Mouse (Mus musculus) liver, embryonic 14.5 days (tissue): Measurements from ENCODE around the gene Cep95. TPM values are rescaled to one million over a fixed set of nuclear protein-coding genes. Genes with fewer than 3 reads are reported as not detected.
A peak's percentile ranks its signal among the peaks of the same experiment; 100 is the strongest.

Experiments
- ATAC-seq: fragments of 200-750 bp; cut with Nextera tagmentation; 2 replicates; pipeline ENCODE4 v1.8.0; 2017; ENCODE audit warnings: moderate number of reproducible peaks, mild to moderate bottlenecking, moderate library complexity; ENCODE audit not compliant: insufficient read depth
- DNase-seq, 3 experiments: peaks; one replicate each; pipeline ENCODE4 v3.0.0-alpha.2; 2012 to 2013; ENCODE audit warnings: low read depth in 3 of 3, low spot score in 3 of 3
- H3K27ac ChIP-seq: fragments of 300-500 bp; sonication (generic); 2 replicates; pipeline ENCODE4 v1.5.1; 2014; ENCODE audit warnings: moderate library complexity, mild to moderate bottlenecking, control low read depth, inconsistent platforms
- H3K27me3 ChIP-seq: fragments of 300-500 bp; sonication (generic); 2 replicates; pipeline ENCODE4 v1.6.1; 2014; ENCODE audit warnings: mild to moderate bottlenecking, low read length, moderate library complexity; ENCODE audit not compliant: control insufficient read depth, insufficient read depth
- H3K36me3 ChIP-seq: fragments of 300-500 bp; sonication (generic); replicated peaks from 2 replicates; pipeline ENCODE4 v1.6.1; 2014; ENCODE audit warnings: low read depth; ENCODE audit not compliant: control insufficient read depth, insufficient read depth
- H3K4me1 ChIP-seq, 2 experiments: fragments of 200-500 bp in 1 of 2; fragments of 300-500 bp in 1 of 2; sonication (generic) in 1 of 2; replicated peaks; 2 replicates each; pipeline ENCODE4 v1.6.1; 2012 to 2014; ENCODE audit warnings: antibody characterized with exemption in 1 of 2, inconsistent platforms in 1 of 2, low read length in 1 of 2; ENCODE audit not compliant: control insufficient read depth in 2 of 2, insufficient read depth in 2 of 2
- H3K4me2 ChIP-seq: fragments of 300-500 bp; sonication (generic); 2 replicates; pipeline ENCODE4 v1.6.1; 2014; ENCODE audit warnings: low read depth, mild to moderate bottlenecking, control low read depth, moderate library complexity
- H3K4me3 ChIP-seq, 2 experiments: fragments of 200-500 bp in 1 of 2; fragments of 300-500 bp in 1 of 2; sonication (generic) in 1 of 2; 2 replicates each; pipeline ENCODE4 v1.5.1; 2012 to 2014; ENCODE audit warnings: low read depth in 2 of 2, low read length in 2 of 2, mild to moderate bottlenecking in 2 of 2, control low read depth in 1 of 2, inconsistent platforms in 1 of 2, moderate library complexity in 1 of 2; ENCODE audit not compliant: insufficient read depth in 1 of 2
- H3K9ac ChIP-seq: fragments of 300-500 bp; sonication (generic); replicated peaks from 2 replicates; pipeline ENCODE4 v1.6.1; 2014; ENCODE audit warnings: mild to moderate bottlenecking, control low read depth, moderate library complexity
- H3K9me3 ChIP-seq: fragments of 300-500 bp; sonication (generic); 2 replicates; pipeline ENCODE4 v1.6.1; 2016; ENCODE audit warnings: low read length, mixed read lengths; ENCODE audit not compliant: control insufficient read depth
- CTCF ChIP-seq: IDR thresholded peaks from 2 replicates; pipeline ENCODE4 v1.5.1; 2016; ENCODE audit warnings: antibody characterized with exemption, low read depth, control low read depth
- EP300 ChIP-seq: IDR thresholded peaks from 2 replicates; pipeline ENCODE4 v1.6.1; 2016; ENCODE audit warnings: antibody characterized with exemption, low read depth
- WGBS: fragments of 180-500 bp; shearing (Covaris S2); extraction: QIAGEN DNeasy Blood & Tissue Kit; methylation state at CpG from one replicate; pipeline ENCODE4 v1.1.7; 2014; ENCODE audit not compliant: insufficient replicate concordance; 5-methylcytosine and 5-hydroxymethylcytosine counted together
- polyA plus RNA-seq, 2 experiments: library from polyadenylated mRNA; depleted of rRNA in 1 of 2; stranded (reverse) in 1 of 2; unstranded in 1 of 2; fragments of >200 nt; fragmentation: Nextera tagmentation in 1 of 2; extraction: Ambion mirVana in 1 of 2; gene quantifications; 2 replicates each; pipeline versions ENCODE4 v1.2.1 to v1.2.3; 2012 to 2014

Gene Cep95
- polyA plus RNA-seq, 2 experiments, result 6.1 to 9.9 TPM

- Histone ChIP-seq H3K4me2 (peak overlapping the region; percentile 31; the same call in 1 of the 2 replicates), H3K9me3 (no peaks in the 10 kb centered on the region), H3K36me3 (no peaks in the 10 kb centered on the region), H3K4me3 (no peak overlapping the region; a peak in 1 of 4 replicates), H3K4me1 (peaks cover 0 to 9% of the 10 kb centered on the region in 2 experiments; a peak in 2 of 4 replicates), H3K9ac (no peak overlapping the region), H3K27me3 (no peaks in the 10 kb centered on the region; the same call in 1 of the 2 replicates), H3K27ac (no peak overlapping the region)
- no peak for DNase-seq
- TF ChIP-seq EP300 (no peak), CTCF (no peak)
- no peak for ATAC-seq
- WGBS, result 14% methylated on average over 7 of the region's 7 CpGs
Measured at GRCm38 (mm10) chr11:106752103-106752502, 36.9 kb upstream of the Cep95 start.

- H3K4me3 ChIP-seq, result no peak overlapping the region
- DNase-seq (no peak), ATAC-seq (no peak)
- H3K9ac ChIP-seq, result no peak overlapping the region
- no peak for TF ChIP-seq EP300
- H3K4me2 ChIP-seq, result no peak overlapping the region
- no peak overlapping the region for H3K27ac ChIP-seq
- no peaks in the 10 kb centered on the region; the same call in 1 of the 2 replicates for H3K27me3 ChIP-seq
- H3K9me3 ChIP-seq, result no peaks in the 10 kb centered on the region
- H3K4me1 ChIP-seq, result peaks cover 0 to 11% of the 10 kb centered on the region in 2 experiments; a peak in 2 of 4 replicates
- 42% methylated on average over 6 of the region's 6 CpGs for WGBS
- no peaks in the 10 kb centered on the region for H3K36me3 ChIP-seq
Measured at GRCm38 (mm10) chr11:106753314-106753713, 35.7 kb upstream of the Cep95 start.

- no peaks in the 10 kb centered on the region for H3K9me3 ChIP-seq
- peaks cover 0 to 12% of the 10 kb centered on the region in 2 experiments; a peak in 2 of 4 replicates for H3K4me1 ChIP-seq
- no peaks in the 10 kb centered on the region for H3K36me3 ChIP-seq
- no peak overlapping the region for H3K27ac ChIP-seq
- H3K4me3 ChIP-seq, result no peak overlapping the region
- ATAC-seq (no peak), DNase-seq (no peak)
- H3K9ac ChIP-seq, result no peak overlapping the region
- WGBS, result 49% methylated on average over 5 of the region's 5 CpGs
- TF ChIP-seq CTCF (no peak), EP300 (no peak)
- H3K4me2 ChIP-seq, result no peak overlapping the region
- H3K27me3 ChIP-seq, result no peaks in the 10 kb centered on the region; the same call in 1 of the 2 replicates
Measured at GRCm38 (mm10) chr11:106755583-106755982, 33.5 kb upstream of the Cep95 start.

- 53% methylated on average over 3 of the region's 3 CpGs for WGBS
- Histone ChIP-seq H3K27ac (no peak overlapping the region), H3K9me3 (no peaks in the 10 kb centered on the region), H3K27me3 (no peaks in the 10 kb centered on the region), H3K4me1 (peaks cover 0 to 16% of the 10 kb centered on the region in 2 experiments; a peak in 2 of 4 replicates), H3K4me2 (no peak overlapping the region), H3K36me3 (no peaks in the 10 kb centered on the region), H3K4me3 (no peak overlapping the region), H3K9ac (no peak overlapping the region)
- no peak for TF ChIP-seq EP300
- TF ChIP-seq CTCF, result no peak
- no peak for ATAC-seq
- DNase-seq, result no peak
Measured at GRCm38 (mm10) chr11:106759028-106759427, 30.0 kb upstream of the Cep95 start.

GRCm38 (mm10) chr11:106760511-106760910 lies 28.5 kb upstream of the Cep95 start:
- Histone ChIP-seq H3K36me3 (no peaks in the 10 kb centered on the region), H3K4me2 (no peak overlapping the region), H3K27me3 (no peaks in the 10 kb centered on the region), H3K27ac (no peak overlapping the region), H3K9me3 (no peaks in the 10 kb centered on the region), H3K9ac (no peak overlapping the region), H3K4me1 (peaks cover 0 to 16% of the 10 kb centered on the region in 2 experiments; a peak in 2 of 4 replicates), H3K4me3 (no peak overlapping the region)
- DNase-seq, result no peak
- ATAC-seq, result no peak
- TF ChIP-seq CTCF (no peak), EP300 (no peak)
- WGBS, result 70% methylated on average over 5 of the region's 5 CpGs
